Mouse (Mus musculus): ENCODE measurements around the gene Bcl7c. TPM values are rescaled to one million over a fixed set of nuclear protein-coding genes. Genes with fewer than 3 reads are reported as not detected.
A peak's percentile ranks its signal among the peaks of the same experiment; 100 is the strongest.

Gene Bcl7c
- total and polyA plus RNA-seq, 2 experiments from 2014 or later: 48.8 to 86.8 TPM

GRCm38 (mm10) chr7:127646363-127646762, 62.4 kb downstream of the Bcl7c start:
- Histone ChIP-seq H3K27me3 (ENCODE audit: insufficient read depth, low read length) (no peaks in the 10 kb centered on the region), H3K4me2 (ENCODE audit: low read depth, low read length) (no peak overlapping the region), H3K27ac (no peak overlapping the region), H3K9ac (replicated peaks; ENCODE audit: low read length) (no peak overlapping the region), H3K4me3 (ENCODE audit: low read length) (no peak overlapping the region), H3K9me3 (ENCODE audit: low read length) (no peaks in the 10 kb centered on the region), H3K36me3 (ENCODE audit: insufficient read depth, low read length) (no peaks in the 10 kb centered on the region), H3K4me1 (ENCODE audit: insufficient read depth, low read length) (no peaks in the 10 kb centered on the region)
- no peak for TF ChIP-seq CTCF (IDR thresholded peaks at IDR 0.05; ENCODE audit: low read depth)
- DNase-seq (ENCODE audit: low spot score) (no peak), ATAC-seq (no peak)
- 87% methylated on average over 4 of the region's 4 CpGs for WGBS

- ATAC-seq: no peak
- 76% methylated on average over 4 of the region's 4 CpGs for WGBS
- H3K9ac ChIP-seq (replicated peaks; ENCODE audit: low read length): no peak overlapping the region
Measured at GRCm38 (mm10) chr7:127642254-127642653, 66.5 kb downstream of the Bcl7c start.

GRCm38 (mm10) chr7:127641260-127641659, 67.5 kb downstream of the Bcl7c start:
- no peak for TF ChIP-seq CTCF (IDR thresholded peaks at IDR 0.05; ENCODE audit: low read depth)
- H3K27ac ChIP-seq: no peak overlapping the region
- ATAC-seq (no peak), DNase-seq (ENCODE audit: low spot score) (no peak)
- no peaks in the 10 kb centered on the region for H3K9me3 ChIP-seq (ENCODE audit: low read length)
- H3K4me3 ChIP-seq (ENCODE audit: low read length): no peak overlapping the region
- no peak overlapping the region for H3K9ac ChIP-seq (replicated peaks; ENCODE audit: low read length)
- WGBS: 41% methylated on average over 4 of the region's 4 CpGs
- no peak overlapping the region for H3K4me2 ChIP-seq (ENCODE audit: low read depth, low read length)
- H3K27me3 ChIP-seq (ENCODE audit: insufficient read depth, low read length): no peaks in the 10 kb centered on the region
- no peaks in the 10 kb centered on the region for H3K4me1 ChIP-seq (ENCODE audit: insufficient read depth, low read length)
- no peaks in the 10 kb centered on the region for H3K36me3 ChIP-seq (ENCODE audit: insufficient read depth, low read length)

More at GRCm38 (mm10) chr7:127642254-127642653, 66.5 kb downstream of the Bcl7c start:
- no peak for TF ChIP-seq CTCF (IDR thresholded peaks at IDR 0.05; ENCODE audit: low read depth)
- H3K4me3 ChIP-seq (ENCODE audit: low read length): no peak overlapping the region
- H3K27me3 ChIP-seq (ENCODE audit: insufficient read depth, low read length): no peaks in the 10 kb centered on the region
- H3K4me2 ChIP-seq (ENCODE audit: low read depth, low read length): no peak overlapping the region
- H3K27ac ChIP-seq: no peak overlapping the region
- no peaks in the 10 kb centered on the region for H3K36me3 ChIP-seq (ENCODE audit: insufficient read depth, low read length)
- no peak for DNase-seq (ENCODE audit: low spot score)
- H3K4me1 ChIP-seq (ENCODE audit: insufficient read depth, low read length): no peaks in the 10 kb centered on the region
- no peaks in the 10 kb centered on the region for H3K9me3 ChIP-seq (ENCODE audit: low read length)

GRCm38 (mm10) chr7:127636963-127637362, 71.8 kb downstream of the Bcl7c start:
- Histone ChIP-seq H3K4me1 (ENCODE audit: insufficient read depth, low read length) (no peaks in the 10 kb centered on the region), H3K9me3 (ENCODE audit: low read length) (no peaks in the 10 kb centered on the region)

GRCm38 (mm10) chr7:127631416-127631815, 77.3 kb downstream of the Bcl7c start:
- WGBS: 50% methylated on average over 4 of the region's 4 CpGs
- H3K36me3 ChIP-seq (ENCODE audit: insufficient read depth, low read length): no peaks in the 10 kb centered on the region
- no peaks in the 10 kb centered on the region for H3K27me3 ChIP-seq (ENCODE audit: insufficient read depth, low read length)
- no peak overlapping the region for H3K9ac ChIP-seq (replicated peaks; ENCODE audit: low read length)
- H3K27ac ChIP-seq: no peak overlapping the region
- H3K4me2 ChIP-seq (ENCODE audit: low read depth, low read length): no peak overlapping the region
- H3K4me1 ChIP-seq (ENCODE audit: insufficient read depth, low read length): no peaks in the 10 kb centered on the region
- ATAC-seq (no peak), DNase-seq (ENCODE audit: low spot score) (no peak)
- no peak overlapping the region for H3K4me3 ChIP-seq (ENCODE audit: low read length)
- TF ChIP-seq CTCF (IDR thresholded peaks at IDR 0.05; ENCODE audit: low read depth): no peak
- H3K9me3 ChIP-seq (ENCODE audit: low read length): no peaks in the 10 kb centered on the region

More at GRCm38 (mm10) chr7:127636963-127637362, 71.8 kb downstream of the Bcl7c start:
- no peak for TF ChIP-seq CTCF (IDR thresholded peaks at IDR 0.05; ENCODE audit: low read depth)
- peak overlapping the region; percentile 68 for H3K4me2 ChIP-seq (ENCODE audit: low read depth, low read length)
- peak; percentile 89 for ATAC-seq
- H3K27me3 ChIP-seq (ENCODE audit: insufficient read depth, low read length): no peaks in the 10 kb centered on the region
- 0% methylated on average over 27 of the region's 27 CpGs for WGBS
- H3K36me3 ChIP-seq (ENCODE audit: insufficient read depth, low read length): no peaks in the 10 kb centered on the region
- peak; percentile 92 for DNase-seq (ENCODE audit: low spot score)
- peak overlapping the region; percentile 56 for H3K9ac ChIP-seq (replicated peaks; ENCODE audit: low read length)
- H3K27ac ChIP-seq: no peak overlapping the region
- H3K4me3 ChIP-seq (ENCODE audit: low read length): peak overlapping the region; percentile 50

GRCm38 (mm10) chr7:127628646-127629045, 80.1 kb downstream of the Bcl7c start:
- Histone ChIP-seq H3K4me3 (ENCODE audit: low read length) (no peak overlapping the region), H3K27me3 (ENCODE audit: insufficient read depth, low read length) (no peaks in the 10 kb centered on the region), H3K9ac (replicated peaks; ENCODE audit: low read length) (no peak overlapping the region), H3K36me3 (ENCODE audit: insufficient read depth, low read length) (no peaks in the 10 kb centered on the region), H3K9me3 (ENCODE audit: low read length) (no peaks in the 10 kb centered on the region), H3K4me1 (ENCODE audit: insufficient read depth, low read length) (no peaks in the 10 kb centered on the region), H3K27ac (no peak overlapping the region), H3K4me2 (ENCODE audit: low read depth, low read length) (no peak overlapping the region)
- no peak for ATAC-seq
- TF ChIP-seq CTCF (IDR thresholded peaks at IDR 0.05; ENCODE audit: low read depth): no peak
- DNase-seq (ENCODE audit: low spot score): no peak
- WGBS: 84% methylated on average over 5 of the region's 5 CpGs

- ATAC-seq (no peak), DNase-seq (ENCODE audit: low spot score) (no peak)
- Histone ChIP-seq H3K9me3 (ENCODE audit: low read length) (no peaks in the 10 kb centered on the region), H3K36me3 (ENCODE audit: insufficient read depth, low read length) (no peaks in the 10 kb centered on the region), H3K4me3 (ENCODE audit: low read length) (no peak overlapping the region), H3K9ac (replicated peaks; ENCODE audit: low read length) (no peak overlapping the region), H3K27ac (no peak overlapping the region), H3K4me1 (ENCODE audit: insufficient read depth, low read length) (no peaks in the 10 kb centered on the region), H3K27me3 (ENCODE audit: insufficient read depth, low read length) (no peaks in the 10 kb centered on the region), H3K4me2 (ENCODE audit: low read depth, low read length) (no peak overlapping the region)
- TF ChIP-seq CTCF (IDR thresholded peaks at IDR 0.05; ENCODE audit: low read depth): no peak
- WGBS: 88% methylated on average over 4 of the region's 4 CpGs
Measured at GRCm38 (mm10) chr7:127626471-127626870, 82.3 kb downstream of the Bcl7c start.
